Mouse (Mus musculus) ZHBTc4 (cell line): ENCODE measurements around the gene Olfr477.
"Not testable (repeated sequence)": the region's sequence is repeated elsewhere in the genome, so short reads cannot be mapped to it uniquely, and the experiment has no call there.

Experiments
- DNase-seq: peaks from one replicate; pipeline ENCODE4 v3.0.0-alpha.2; 2011; ENCODE audit warnings: low read depth, low spot score

The Olfr477 gene

DNA sequence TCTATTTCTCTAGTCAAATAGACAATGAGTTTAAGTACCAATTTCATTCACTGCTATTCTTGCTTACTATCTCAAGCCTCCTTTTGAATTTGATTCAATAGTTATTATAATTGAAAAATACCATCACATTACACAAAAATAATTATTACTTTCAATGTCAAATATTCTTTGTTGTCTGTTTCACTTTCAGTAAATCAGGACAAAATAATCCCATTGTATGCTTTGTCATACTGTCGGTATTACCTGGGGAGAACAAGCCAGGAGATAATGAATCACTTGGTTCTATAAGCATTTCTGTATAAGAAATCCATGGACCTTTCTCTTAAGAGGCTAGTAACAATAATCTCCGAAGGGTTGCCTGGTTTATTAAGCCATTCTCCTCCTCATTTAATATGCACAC is at the start of gene Olfr477:
TSS of gene Olfr477 (plus strand) at position 301 of the 400 bp plus-strand sequence.
- DNase-seq, result no peak

GRCm38 (mm10) chr7:107952539-107952938 is 34.0 kb upstream of the Olfr477 start:
- DNase-seq, result not testable (repeated sequence)

DNA sequence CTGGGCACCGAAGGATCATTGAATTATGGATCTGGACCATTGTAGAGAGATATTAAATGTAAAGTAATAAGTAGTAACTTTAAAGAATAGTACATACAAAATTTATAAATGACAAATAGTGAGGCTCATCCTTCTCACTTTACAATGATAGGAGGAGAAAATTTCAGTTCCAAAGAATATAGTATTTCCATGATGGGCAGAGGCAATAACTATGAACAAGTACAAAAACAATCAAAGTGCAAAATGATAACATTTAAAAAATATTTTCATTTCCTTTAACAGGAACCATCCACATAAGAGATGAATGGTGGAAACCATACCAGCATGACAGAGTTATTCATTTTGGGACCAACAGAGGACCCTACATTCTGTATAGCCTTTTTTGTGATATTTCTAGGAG is 32.1 kb upstream of the Olfr477 start, which contains the start of gene Olfr474:
TSS of gene Olfr474 (plus strand) at position 301 of the 400 bp plus-strand sequence.
- no peak for DNase-seq

DNA sequence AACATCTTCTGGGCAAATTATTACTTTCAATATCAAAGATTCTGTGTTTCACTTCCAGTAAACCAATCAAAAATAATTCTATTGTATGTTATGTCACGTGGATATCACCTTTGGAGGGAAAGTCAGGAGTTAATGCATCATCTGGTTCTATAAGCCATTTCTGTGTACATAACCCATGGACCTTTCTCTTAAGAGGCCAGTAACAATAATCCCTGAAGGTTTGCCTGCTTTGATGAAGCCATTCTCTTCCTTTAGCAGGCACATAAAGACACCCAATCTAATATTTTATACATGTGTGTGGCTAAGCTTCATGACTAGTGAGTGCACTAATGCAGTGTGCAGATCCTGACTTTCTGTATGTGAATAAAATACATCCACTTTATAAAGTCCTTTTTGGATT is 22.0 kb upstream of the Olfr477 start, which contains the start of gene Olfr476:
TSS of gene Olfr476 (plus strand) at position 301 of the 400 bp plus-strand sequence.
- DNase-seq, result no peak

DNA sequence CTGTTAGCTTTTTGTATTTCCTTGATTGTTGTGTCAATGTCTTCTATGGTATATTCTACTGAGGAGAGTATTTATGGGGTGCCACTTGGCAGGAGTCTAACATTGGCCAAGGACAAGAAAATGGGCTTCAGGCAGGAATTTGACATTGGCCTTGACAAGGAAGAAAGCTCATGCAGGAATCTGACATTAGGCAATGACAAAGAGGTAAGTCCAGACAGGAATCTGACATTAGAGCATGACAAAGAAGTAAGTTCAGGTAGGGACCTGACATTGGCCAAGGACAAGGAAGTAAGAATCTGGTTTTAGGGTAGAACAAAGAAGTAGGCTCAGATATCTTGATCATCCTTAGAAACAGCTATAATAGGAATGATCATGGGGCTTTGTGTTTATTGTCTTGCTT is 27.8 kb downstream of the Olfr477 start:
- DNase-seq, result peak; percentile 72

GRCm38 (mm10) chr7:108033889-108034288 is 47.4 kb downstream of the Olfr477 start, which contains the start of gene Olfr478:
TSS of gene Olfr478 (minus strand) at chr7:108033989.
- DNase-seq, result no peak
